Comparison of ENCODE assay signal across 26 mouse cellular contexts in the genomic region with DNA sequence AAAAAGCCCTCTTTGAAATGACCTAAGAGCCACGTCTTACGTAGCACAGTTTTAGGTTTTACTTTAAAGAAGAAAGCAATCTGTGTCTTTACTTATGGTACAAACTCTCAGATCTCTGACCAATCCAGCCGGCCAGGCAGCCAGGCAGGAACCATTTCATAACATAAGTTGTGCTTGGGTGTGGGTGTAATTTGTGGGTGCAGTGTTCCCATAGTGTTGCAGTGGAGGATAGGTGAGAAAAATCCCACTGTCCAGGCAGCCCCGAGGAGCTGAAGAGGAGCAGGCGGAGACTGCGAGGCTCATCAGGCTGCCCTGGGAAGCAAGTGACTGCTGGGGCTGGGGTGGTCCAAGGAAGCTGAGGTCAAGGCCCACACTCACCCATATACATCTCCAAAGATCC. TPM values are rescaled to one million over a fixed set of nuclear protein-coding genes. Genes with fewer than 3 reads are reported as not detected.
DNase-seq lines count a peak whose midpoint lies in the region; TF ChIP-seq lines count a peak whose summit lies in the region.
"Had no signal": no experiment of that assay in that cellular context is flagged by ENCODE, and none has a peak within 500 bp of the region (broad histone marks: within the 10 kb centered on the region; RNA-seq: fewer than 3 reads in every experiment).

No protein-coding gene starts in this region.

- H3K27ac ChIP-seq in left cerebral cortex, adult 2 months, result peak overlapping the region; percentile 87
- H3K27ac ChIP-seq: hindbrain, embryonic 14.5 days; liver, embryonic 14.5 days; macrophage; midbrain, embryonic 13.5 days had no signal

- intact Hi-C loops in left cerebral cortex, adult 2 months (cut with DNase I), result no loop called here
- intact Hi-C loops in left cerebral cortex, postnatal 4 days (cut with DNase I), result no loop called here

- peak; percentile 70 to 78 for DNase-seq in frontal cortex, adult 2 months (ENCODE audit: extremely low spot score in 1 of 2, low spot score in 1 of 2)
- DNase-seq in frontal cortex, postnatal 14 days (ENCODE audit: low spot score in 2 of 2), result no peak
- peak; percentile 56 to 61 for DNase-seq in left cerebral cortex, adult 2 months (ENCODE audit: extremely low spot score in 1 of 2, low spot score in 2 of 2)
- no peak for DNase-seq in left cerebral cortex, postnatal 4 days
- DNase-seq in right cerebral cortex, postnatal 25 days, result peak; percentile 61
- DNase-seq in right cerebral cortex, postnatal 14 days, result no peak
- DNase-seq in spleen, adult 18-20 months, result no peak
- DNase-seq: adrenal gland, postnatal 10 days; cerebellum, adult 11 months; cerebellum, adult 9-10 months; cerebellum, postnatal 36 days; gastrocnemius, postnatal 25 days; heart, adult 18-20 months; heart, postnatal 4 days; kidney, adult 9 months; kidney, postnatal 10 days; liver; lung, adult 2 months; lung, postnatal 10 days; retina, postnatal 1 day; thymus, postnatal 4 days had no signal

- H3K4me3 ChIP-seq in left cerebral cortex, adult 2 months, result no peak overlapping the region; the same call in 1 of the 2 replicates
- H3K4me3 ChIP-seq: heart, embryonic 12.5 days; midbrain, embryonic 13.5 days had no signal

- no peak for TF ChIP-seq CTCF in left cerebral cortex, adult 2 months (IDR thresholded peaks at IDR 0.05)

RNA-seq across cellular contexts. Expression of gene Mapt, which starts 19.9 kb away (rescaled TPM):
- 232 and 238 TPM in 2 replicates for polyA plus RNA-seq in frontal cortex, adult 2 months (2012; rRNA removed)
- 100 to 1,000 TPM; 353 to 364 TPM for total RNA-seq in left cerebral cortex, adult 2 months (2021)
- total RNA-seq in left cerebral cortex, postnatal 4 days (2021), result 1,000 to 10,000 TPM; 1,229 to 1,264 TPM
- polyA plus RNA-seq: macrophage had no signal

Comparison
In these comparisons a context has a peak if more than half of its experiments do, and no peak if none do; other contexts are left out.
1. DNase-seq: peak in frontal cortex, adult 2 months (2 of 2), left cerebral cortex, adult 2 months (2 of 2) and right cerebral cortex, postnatal 25 days (single experiment); none in frontal cortex, postnatal 14 days (0 of 2), left cerebral cortex, postnatal 4 days (single experiment), right cerebral cortex, postnatal 14 days (single experiment) and spleen, adult 18-20 months (0 of 2).